Mouse (Mus musculus) liver, embryonic 14.5 days (tissue): ENCODE measurements at regions not wholly inside any gene's neighbourhood (a gene's known extent, or its start where the extent isn't known, plus 50 kb on each side); places are given as distances from the start of the nearest gene placed in this dataset.

Source experiments
- ATAC-seq: fragments of 200-750 bp; cut with Nextera tagmentation; 2 replicates; pipeline ENCODE4 v1.8.0; 2017; ENCODE audit warnings: moderate number of reproducible peaks, mild to moderate bottlenecking, moderate library complexity; ENCODE audit not compliant: insufficient read depth
- DNase-seq, 3 experiments: peaks; one replicate each; pipeline ENCODE4 v3.0.0-alpha.2; 2012 to 2013; ENCODE audit warnings: low read depth in 3 of 3, low spot score in 3 of 3
- H3K27ac ChIP-seq: fragments of 300-500 bp; sonication (generic); 2 replicates; pipeline ENCODE4 v1.5.1; 2014; ENCODE audit warnings: moderate library complexity, mild to moderate bottlenecking, control low read depth, inconsistent platforms
- H3K27me3 ChIP-seq: fragments of 300-500 bp; sonication (generic); 2 replicates; pipeline ENCODE4 v1.6.1; 2014; ENCODE audit warnings: mild to moderate bottlenecking, low read length, moderate library complexity; ENCODE audit not compliant: control insufficient read depth, insufficient read depth
- H3K36me3 ChIP-seq: fragments of 300-500 bp; sonication (generic); replicated peaks from 2 replicates; pipeline ENCODE4 v1.6.1; 2014; ENCODE audit warnings: low read depth; ENCODE audit not compliant: control insufficient read depth, insufficient read depth
- H3K4me1 ChIP-seq, 2 experiments: fragments of 200-500 bp in 1 of 2; fragments of 300-500 bp in 1 of 2; sonication (generic) in 1 of 2; replicated peaks; 2 replicates each; pipeline ENCODE4 v1.6.1; 2012 to 2014; ENCODE audit warnings: antibody characterized with exemption in 1 of 2, inconsistent platforms in 1 of 2, low read length in 1 of 2; ENCODE audit not compliant: control insufficient read depth in 2 of 2, insufficient read depth in 2 of 2
- H3K4me2 ChIP-seq: fragments of 300-500 bp; sonication (generic); 2 replicates; pipeline ENCODE4 v1.6.1; 2014; ENCODE audit warnings: low read depth, mild to moderate bottlenecking, control low read depth, moderate library complexity
- H3K4me3 ChIP-seq, 2 experiments: fragments of 200-500 bp in 1 of 2; fragments of 300-500 bp in 1 of 2; sonication (generic) in 1 of 2; 2 replicates each; pipeline ENCODE4 v1.5.1; 2012 to 2014; ENCODE audit warnings: low read depth in 2 of 2, low read length in 2 of 2, mild to moderate bottlenecking in 2 of 2, control low read depth in 1 of 2, inconsistent platforms in 1 of 2, moderate library complexity in 1 of 2; ENCODE audit not compliant: insufficient read depth in 1 of 2
- H3K9ac ChIP-seq: fragments of 300-500 bp; sonication (generic); replicated peaks from 2 replicates; pipeline ENCODE4 v1.6.1; 2014; ENCODE audit warnings: mild to moderate bottlenecking, control low read depth, moderate library complexity
- H3K9me3 ChIP-seq: fragments of 300-500 bp; sonication (generic); 2 replicates; pipeline ENCODE4 v1.6.1; 2016; ENCODE audit warnings: low read length, mixed read lengths; ENCODE audit not compliant: control insufficient read depth
- CTCF ChIP-seq: IDR thresholded peaks from 2 replicates; pipeline ENCODE4 v1.5.1; 2016; ENCODE audit warnings: antibody characterized with exemption, low read depth, control low read depth
- EP300 ChIP-seq: IDR thresholded peaks from 2 replicates; pipeline ENCODE4 v1.6.1; 2016; ENCODE audit warnings: antibody characterized with exemption, low read depth
- WGBS: fragments of 180-500 bp; shearing (Covaris S2); extraction: QIAGEN DNeasy Blood & Tissue Kit; methylation state at CpG from one replicate; pipeline ENCODE4 v1.1.7; 2014; ENCODE audit not compliant: insufficient replicate concordance; 5-methylcytosine and 5-hydroxymethylcytosine counted together

- DNase-seq (no peak), ATAC-seq (no peak)
- no peak overlapping the region for H3K27ac ChIP-seq
- no peaks in the 10 kb centered on the region for H3K27me3 ChIP-seq
- H3K4me2 ChIP-seq = no peak overlapping the region
- H3K9ac ChIP-seq = no peak overlapping the region
- no peaks in the 10 kb centered on the region for H3K36me3 ChIP-seq
- H3K4me1 ChIP-seq = no peaks in the 10 kb centered on the region
- H3K9me3 ChIP-seq = no peaks in the 10 kb centered on the region
- WGBS = 66% methylated on average over 2 of the region's 2 CpGs
- H3K4me3 ChIP-seq = no peak overlapping the region
- TF ChIP-seq CTCF (no peak), EP300 (no peak)
Measured at GRCm38 (mm10) chr7:37389703-37390087, 383.7 kb downstream of the Zfp536 start.

DNA sequence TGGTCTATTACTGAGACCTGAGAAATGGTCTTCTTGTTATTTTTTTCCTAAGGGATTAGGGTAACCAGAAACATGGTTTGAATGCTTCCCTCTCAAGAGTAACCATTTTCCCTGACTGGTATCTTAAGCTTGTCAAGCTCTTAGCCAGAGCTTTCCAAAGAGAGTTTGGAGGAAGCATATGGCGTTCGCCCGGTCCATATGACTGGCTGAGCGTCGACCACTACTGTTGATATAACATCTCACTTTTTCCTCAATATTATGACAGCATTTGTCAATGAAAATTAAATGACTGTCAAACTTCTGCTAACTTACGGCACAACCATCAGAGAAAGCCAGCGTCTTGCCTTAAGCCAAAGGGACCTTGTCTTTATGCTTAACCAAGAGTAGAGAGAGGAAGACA lies 383.2 kb downstream of the Zfp536 start:
- Histone ChIP-seq H3K4me1 (no peaks in the 10 kb centered on the region), H3K4me2 (no peak overlapping the region), H3K27ac (no peak overlapping the region), H3K9ac (no peak overlapping the region), H3K36me3 (no peaks in the 10 kb centered on the region), H3K9me3 (no peaks in the 10 kb centered on the region), H3K27me3 (no peaks in the 10 kb centered on the region), H3K4me3 (no peak overlapping the region)
- DNase-seq = no peak
- TF ChIP-seq CTCF (no peak), EP300 (no peak)
- no peak for ATAC-seq
- WGBS = 76% methylated on average over 7 of the region's 7 CpGs

- DNase-seq = no peak
- 59% methylated on average over 6 of the region's 6 CpGs for WGBS
- H3K4me3 ChIP-seq = no peak overlapping the region
- TF ChIP-seq EP300 = no peak
- TF ChIP-seq CTCF = no peak
- H3K27me3 ChIP-seq = no peaks in the 10 kb centered on the region
- H3K4me1 ChIP-seq = no peaks in the 10 kb centered on the region
- no peak overlapping the region for H3K4me2 ChIP-seq
- no peak for ATAC-seq
- H3K27ac ChIP-seq = no peak overlapping the region
- no peak overlapping the region for H3K9ac ChIP-seq
- H3K36me3 ChIP-seq = no peaks in the 10 kb centered on the region
- H3K9me3 ChIP-seq = no peaks in the 10 kb centered on the region
Measured at GRCm38 (mm10) chr7:37392122-37392521, 381.3 kb downstream of the Zfp536 start.

GRCm38 (mm10) chr7:37392604-37393003 lies 380.8 kb downstream of the Zfp536 start:
- no peak overlapping the region for H3K9ac ChIP-seq
- H3K36me3 ChIP-seq = no peaks in the 10 kb centered on the region
- 62% methylated on average over 8 of the region's 8 CpGs for WGBS
- no peak overlapping the region for H3K4me2 ChIP-seq
- no peak overlapping the region for H3K27ac ChIP-seq
- H3K9me3 ChIP-seq = no peaks in the 10 kb centered on the region
- no peaks in the 10 kb centered on the region for H3K27me3 ChIP-seq
- DNase-seq (no peak), ATAC-seq (no peak)
- H3K4me3 ChIP-seq = no peak overlapping the region
- no peak for TF ChIP-seq EP300
- TF ChIP-seq CTCF = no peak
- H3K4me1 ChIP-seq = no peaks in the 10 kb centered on the region

DNA sequence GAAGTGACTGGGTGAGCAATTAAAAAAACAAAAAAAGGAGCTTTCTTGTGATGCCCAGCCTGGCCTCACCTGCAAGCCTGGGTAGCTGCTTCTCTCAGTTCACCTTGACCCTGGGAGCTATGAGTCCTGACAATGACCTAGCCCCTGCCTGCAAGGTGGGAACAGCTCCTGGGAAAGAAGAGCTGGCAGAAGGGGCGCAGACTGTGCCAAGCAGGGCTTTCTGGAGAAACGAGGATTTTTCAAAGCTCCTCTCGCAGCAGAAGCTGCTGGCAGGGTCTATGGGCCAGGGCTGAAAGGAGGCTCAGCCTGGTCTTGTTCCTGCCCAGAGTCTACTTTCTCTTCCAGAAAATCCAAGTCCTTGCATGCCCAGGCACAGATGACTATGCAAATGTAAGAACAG lies 380.4 kb downstream of the Zfp536 start:
- H3K4me1 ChIP-seq = no peaks in the 10 kb centered on the region
- H3K9me3 ChIP-seq = no peaks in the 10 kb centered on the region
- no peak overlapping the region for H3K9ac ChIP-seq
- WGBS = 44% methylated on average over 3 of the region's 3 CpGs
- ATAC-seq = no peak
- no peaks in the 10 kb centered on the region for H3K27me3 ChIP-seq
- no peak overlapping the region for H3K4me2 ChIP-seq
- DNase-seq = no peak
- H3K36me3 ChIP-seq = no peaks in the 10 kb centered on the region
- no peak for TF ChIP-seq CTCF
- no peak for TF ChIP-seq EP300
- no peak overlapping the region for H3K27ac ChIP-seq
- H3K4me3 ChIP-seq = no peak overlapping the region

GRCm38 (mm10) chr7:37394965-37395426 lies 378.4 kb downstream of the Zfp536 start:
- H3K9ac ChIP-seq = no peak overlapping the region
- no peaks in the 10 kb centered on the region for H3K4me1 ChIP-seq
- no peak overlapping the region for H3K27ac ChIP-seq
- DNase-seq (no peak), ATAC-seq (no peak)
- H3K27me3 ChIP-seq = no peaks in the 10 kb centered on the region
- WGBS = 57% methylated on average over 8 of the region's 8 CpGs
- TF ChIP-seq CTCF (no peak), EP300 (no peak)
- no peaks in the 10 kb centered on the region for H3K9me3 ChIP-seq
- H3K4me2 ChIP-seq = no peak overlapping the region
- no peak overlapping the region for H3K4me3 ChIP-seq
- H3K36me3 ChIP-seq = no peaks in the 10 kb centered on the region
